Mouse (Mus musculus) ovary, adult 18-20 months (tissue): ENCODE measurements around the gene Usp6nl.

Experiments
- DNase-seq: peaks from one replicate; pipeline ENCODE4 v3.0.0; 2022; ENCODE audit warnings: low spot score, mixed read lengths

Usp6nl gene

GRCm38 (mm10) chr2:6423661-6424550, 101.4 kb downstream of the Usp6nl start:
- no peak for DNase-seq

DNA sequence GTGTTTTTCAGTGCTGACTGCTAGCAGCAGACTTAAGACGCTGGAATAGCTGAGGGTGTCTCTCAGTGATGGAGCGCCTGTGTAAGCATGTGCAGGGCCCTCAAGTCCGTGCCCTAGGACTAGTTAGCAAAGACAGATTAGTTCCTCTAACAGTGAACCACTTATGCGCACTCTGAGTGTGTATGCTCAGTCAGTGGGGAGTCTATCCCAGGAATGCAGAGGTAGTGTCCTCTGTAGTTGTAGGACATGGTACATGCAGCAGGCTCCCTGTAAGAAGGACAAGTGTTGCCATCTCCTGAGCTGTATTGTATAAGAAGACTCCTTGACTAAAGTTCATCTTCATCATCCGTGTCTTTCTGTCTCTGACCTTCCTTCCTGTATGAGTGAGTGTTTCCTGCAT, 102.4 kb downstream of the Usp6nl start:
- no peak for DNase-seq

DNA sequence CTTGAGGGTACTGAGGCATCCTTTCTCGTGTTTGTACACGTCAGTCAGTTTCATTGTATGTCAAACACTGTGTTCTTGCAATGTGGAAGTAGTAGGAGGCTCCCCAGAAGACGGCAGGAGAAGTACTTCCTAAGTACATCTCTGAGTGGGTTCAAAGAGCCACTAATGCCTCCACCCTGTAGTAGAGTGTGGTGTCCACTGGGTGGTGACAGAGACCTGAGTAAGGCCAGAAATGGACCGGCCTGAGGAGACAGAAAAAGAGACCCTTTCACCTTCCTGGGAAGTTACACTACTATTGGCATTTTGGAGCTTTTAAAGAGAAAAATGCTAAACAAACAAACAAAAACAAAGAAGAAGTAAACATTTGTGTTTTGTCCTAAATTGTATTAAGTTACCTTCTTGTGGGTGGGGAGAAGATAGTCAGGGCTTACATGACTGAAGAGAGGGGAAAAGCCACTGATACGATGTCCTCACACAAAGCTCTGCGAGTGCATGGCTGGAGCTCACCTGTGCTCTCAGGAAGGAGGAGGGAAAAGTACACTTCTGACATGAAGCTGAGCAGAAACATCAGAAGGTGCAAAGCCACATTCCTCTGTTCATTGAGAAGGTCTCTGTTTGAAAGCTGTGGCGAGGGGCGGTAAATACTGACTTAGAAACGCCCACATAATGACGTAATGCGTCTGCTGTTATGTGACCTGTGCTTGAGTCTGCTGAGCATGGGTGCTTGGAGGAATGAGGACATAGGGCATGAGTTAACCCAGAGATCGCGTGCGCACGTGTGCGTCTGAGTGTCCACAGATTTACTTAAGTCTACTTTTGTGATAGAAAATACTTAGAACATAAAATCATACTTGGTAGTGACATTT, 113.9 kb downstream of the Usp6nl start:
- DNase-seq, result no peak

- DNase-seq, result no peak
Measured at GRCm38 (mm10) chr2:6441688-6442087, 119.2 kb downstream of the Usp6nl start.

GRCm38 (mm10) chr2:6442302-6442701, 119.8 kb downstream of the Usp6nl start:
- no peak for DNase-seq

DNA sequence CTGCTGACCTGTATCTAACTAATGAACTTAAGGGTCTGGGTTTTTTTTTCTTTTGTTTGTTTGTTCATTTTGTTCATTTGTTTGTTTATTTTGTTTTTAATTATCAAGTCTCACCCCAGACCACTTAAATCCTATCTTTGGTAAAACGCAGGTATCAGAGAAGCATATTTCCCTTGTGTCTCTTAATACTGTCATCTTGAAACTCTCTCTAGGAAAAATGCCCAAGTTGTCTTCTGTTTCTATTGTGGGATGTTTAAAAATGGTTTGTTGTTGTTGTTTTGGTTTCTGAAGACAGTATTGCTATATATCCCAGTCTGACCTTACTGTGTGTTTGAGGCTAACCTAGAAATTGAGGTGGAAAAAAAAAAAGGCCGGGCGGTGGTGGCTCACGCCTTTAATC, 121.5 kb downstream of the Usp6nl start:
- no peak for DNase-seq

DNA sequence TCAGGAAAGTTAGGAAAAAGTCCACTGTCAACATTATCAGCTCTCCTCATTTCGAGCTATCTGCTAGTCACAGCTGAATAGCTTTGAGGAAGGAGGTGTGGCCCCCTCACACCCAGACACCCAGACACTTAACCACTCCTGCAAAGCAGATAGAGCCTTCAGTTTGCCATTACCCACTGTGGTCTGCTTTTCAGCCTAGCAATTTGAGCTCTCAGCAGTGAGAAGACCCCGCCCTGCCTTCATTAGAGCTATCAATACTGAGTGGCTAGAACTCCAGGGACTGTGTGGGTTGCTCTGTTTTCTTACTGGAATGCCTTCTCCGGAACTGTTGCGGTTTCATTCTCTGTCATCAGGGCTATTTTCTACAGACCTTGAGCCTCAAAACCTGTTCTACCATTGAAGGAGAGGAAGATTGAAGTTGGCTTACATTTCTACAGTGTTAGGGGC, 122.3 kb downstream of the Usp6nl start:
- DNase-seq, result no peak

DNA sequence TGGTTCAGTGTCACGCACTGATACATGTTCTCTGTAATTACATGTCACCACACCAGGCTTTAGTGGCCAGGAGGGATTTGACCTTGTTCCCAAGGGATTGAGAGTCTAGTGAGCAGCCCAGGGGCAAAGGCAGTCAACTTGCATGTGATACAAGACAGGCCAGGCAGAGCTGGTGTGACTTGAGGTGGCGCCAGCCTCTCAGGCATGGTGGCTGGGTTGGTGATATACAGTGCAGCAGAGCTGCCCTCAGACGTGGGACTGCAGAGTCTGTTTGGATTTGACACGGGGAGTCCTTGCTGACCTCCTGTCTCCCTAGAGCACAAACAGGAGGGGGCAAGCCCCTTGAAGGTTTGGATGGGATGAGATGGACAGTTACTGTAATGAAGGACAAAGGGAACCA, 123.4 kb downstream of the Usp6nl start:
- no peak for DNase-seq

GRCm38 (mm10) chr2:6448880-6449279, 126.4 kb downstream of the Usp6nl start:
- DNase-seq, result no peak

- no peak for DNase-seq
Measured at GRCm38 (mm10) chr2:6449656-6450055, 127.2 kb downstream of the Usp6nl start.

GRCm38 (mm10) chr2:6450544-6450943, 128.1 kb downstream of the Usp6nl start:
- no peak for DNase-seq

DNA sequence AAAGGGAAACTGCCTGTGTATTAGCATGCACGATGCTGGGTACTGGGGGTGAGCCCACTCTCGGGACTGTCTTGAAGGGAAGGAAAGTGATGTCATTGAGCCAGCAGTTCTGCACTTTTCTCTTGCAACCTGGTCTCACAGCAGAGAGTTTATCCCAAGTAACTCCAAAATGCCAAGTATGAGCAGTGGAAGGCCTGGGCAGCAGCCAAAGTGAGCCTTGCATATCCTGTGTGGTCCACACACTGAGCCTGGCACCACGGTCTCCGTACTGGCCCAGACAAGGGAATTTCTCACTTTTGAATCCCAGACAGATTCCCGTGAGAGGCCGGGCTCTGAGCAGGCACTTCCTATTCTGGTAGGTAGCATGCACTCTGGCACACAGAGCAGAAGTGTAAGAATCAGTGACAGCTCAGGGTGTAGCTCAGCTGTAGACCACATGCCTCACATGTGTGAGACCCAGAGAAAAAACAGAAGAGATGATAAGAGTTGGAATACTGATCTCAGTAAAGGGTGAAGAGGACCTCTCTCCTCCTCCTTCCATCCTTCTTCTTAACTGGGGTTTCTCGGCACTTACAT, 132.6 kb downstream of the Usp6nl start:
- no peak for DNase-seq

GRCm38 (mm10) chr2:6459282-6460047, 137.0 kb downstream of the Usp6nl start:
- no peak for DNase-seq

GRCm38 (mm10) chr2:6462306-6462705, 139.8 kb downstream of the Usp6nl start:
- DNase-seq, result no peak

DNA sequence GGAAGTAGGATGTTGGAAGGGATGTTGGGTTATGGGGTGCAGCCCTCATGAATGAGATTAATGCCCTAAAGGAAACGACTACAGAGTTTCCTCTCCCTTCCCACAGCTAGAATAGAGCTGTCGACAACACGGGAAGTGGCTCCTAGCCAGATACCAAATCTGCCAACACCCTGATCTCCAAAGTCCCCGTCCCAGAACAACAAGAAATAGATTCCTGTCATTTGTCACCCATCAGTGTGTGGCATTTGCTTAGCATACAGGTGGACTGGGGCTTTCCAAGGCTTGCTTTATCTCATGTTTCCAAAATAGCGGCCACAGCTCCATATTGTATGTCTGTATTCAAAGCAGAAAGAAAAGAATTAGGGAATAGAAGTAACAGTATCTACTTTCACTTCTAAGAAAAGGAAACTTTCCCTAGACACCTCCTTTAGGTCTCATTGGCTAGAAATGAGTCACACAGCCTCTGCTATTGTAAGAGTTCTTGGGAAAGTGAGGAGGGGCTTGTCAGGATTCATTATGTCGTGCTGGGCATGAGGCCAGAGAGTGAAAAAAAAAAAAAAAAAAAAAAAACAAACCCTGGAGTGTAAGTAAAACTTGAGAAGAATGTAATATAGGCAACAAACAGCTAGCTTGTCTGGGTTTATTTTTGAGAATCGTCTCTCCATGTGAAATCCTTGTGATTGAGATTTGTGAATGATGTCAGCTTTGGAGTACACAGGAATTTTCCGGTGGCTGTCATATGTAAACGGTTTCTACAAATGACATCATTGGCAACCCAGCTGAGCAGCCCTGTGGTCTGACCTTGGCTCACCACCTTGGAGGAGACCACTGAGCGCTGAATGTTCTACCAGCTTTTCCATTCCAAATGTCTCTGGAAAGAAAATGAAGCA, 141.6 kb downstream of the Usp6nl start:
- no peak for DNase-seq

DNA sequence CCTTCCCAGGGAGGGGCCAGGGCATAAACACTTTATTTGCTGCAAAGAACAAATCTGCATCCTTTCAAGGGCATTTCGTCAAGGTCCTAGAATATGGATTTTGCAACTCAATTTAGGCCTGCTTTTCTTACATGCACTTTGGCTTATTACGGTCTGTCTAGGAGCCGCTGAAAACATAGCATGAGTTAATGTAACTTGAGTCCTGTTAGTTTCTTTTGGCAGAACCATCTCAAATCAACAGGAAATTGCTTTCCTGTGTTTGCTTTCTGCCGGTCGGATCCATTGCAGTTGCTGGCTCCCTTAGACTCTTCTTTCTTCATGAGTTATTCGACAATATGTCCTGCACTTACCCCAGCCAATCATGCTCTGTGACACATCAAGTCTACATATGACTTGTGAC, 143.9 kb downstream of the Usp6nl start:
- DNase-seq, result no peak

DNA sequence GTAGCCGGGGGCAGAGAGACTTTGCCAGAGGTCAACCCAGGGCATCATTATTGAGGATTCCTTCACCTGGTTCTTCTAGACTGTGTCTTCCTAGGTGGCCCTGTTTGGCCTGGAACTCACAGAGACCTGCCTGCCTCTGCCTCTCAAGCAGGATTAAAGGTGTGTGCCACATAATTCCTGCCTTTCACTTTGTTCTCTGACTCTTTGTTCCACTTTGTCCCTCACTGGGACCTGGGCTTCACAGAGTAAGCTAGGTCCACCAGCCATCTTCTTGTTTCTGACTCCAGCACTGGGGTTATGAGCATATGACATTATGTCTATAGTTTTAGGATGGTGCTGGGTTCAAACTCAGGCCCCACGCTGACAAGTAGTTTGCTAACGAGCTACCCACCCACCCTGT, 144.9 kb downstream of the Usp6nl start:
- DNase-seq, result no peak

DNA sequence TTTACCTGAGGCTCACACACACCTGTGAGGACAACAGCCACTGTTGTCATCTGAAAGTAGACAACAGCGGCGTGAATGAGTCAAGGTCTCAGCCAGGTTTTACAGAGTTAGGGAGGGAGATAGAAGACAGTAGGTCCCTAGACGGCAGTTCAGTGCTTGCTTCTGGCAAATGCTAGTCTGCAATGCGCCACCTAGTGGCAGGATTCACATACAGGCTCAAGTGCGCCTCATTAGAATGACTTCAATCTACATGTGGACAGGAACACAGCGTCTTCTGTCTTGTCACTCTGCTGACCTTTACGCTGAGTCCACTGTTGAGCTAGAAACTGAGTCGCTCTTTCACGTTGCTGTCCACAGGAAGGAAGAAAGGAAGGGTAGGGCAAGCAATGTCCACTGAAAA, 146.7 kb downstream of the Usp6nl start:
- peak; percentile 28 for DNase-seq

DNA sequence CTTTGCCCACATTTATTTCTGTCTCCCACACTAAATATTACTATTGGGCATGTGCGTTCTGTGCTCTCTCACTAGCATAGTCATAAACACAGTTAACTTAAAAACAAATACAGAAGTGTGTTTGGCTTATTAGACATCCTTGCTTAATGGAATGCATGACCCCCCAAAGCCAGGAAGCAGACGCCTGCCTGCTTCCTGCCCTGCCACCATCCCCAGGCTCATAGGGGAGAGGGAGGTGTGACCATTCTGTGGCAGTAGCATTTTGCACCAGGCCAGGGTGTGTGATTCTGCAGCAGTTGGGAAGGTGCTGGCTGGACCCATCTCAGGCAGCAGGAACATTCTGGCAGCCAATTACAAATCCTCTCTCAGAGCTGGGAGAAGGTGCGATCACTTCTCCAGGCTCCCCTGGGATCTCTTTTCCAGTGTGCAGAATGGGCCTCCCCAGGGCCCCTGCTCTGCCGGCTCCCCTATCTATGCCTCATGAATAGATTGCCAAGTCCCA, 148.7 kb downstream of the Usp6nl start:
- DNase-seq, result no peak

DNA sequence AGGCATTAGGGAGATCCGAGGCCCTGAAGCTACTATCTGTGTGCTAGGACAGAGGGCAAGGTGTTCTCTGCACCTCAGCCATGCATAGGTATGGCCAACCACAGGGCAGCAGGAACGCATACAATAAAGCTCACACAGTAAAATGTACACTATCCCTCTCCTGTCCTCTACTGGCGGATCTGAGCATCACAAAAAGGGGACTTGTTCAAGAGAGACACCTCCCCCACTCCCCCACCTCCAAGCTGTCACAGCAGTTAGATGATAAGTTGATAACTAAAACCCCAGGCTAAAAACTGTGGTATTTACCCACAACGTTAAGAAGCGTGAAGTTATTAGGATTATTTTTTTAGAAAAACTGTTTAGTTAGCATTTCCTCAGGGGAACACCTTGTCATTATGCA, 151.4 kb downstream of the Usp6nl start:
- no peak for DNase-seq

DNA sequence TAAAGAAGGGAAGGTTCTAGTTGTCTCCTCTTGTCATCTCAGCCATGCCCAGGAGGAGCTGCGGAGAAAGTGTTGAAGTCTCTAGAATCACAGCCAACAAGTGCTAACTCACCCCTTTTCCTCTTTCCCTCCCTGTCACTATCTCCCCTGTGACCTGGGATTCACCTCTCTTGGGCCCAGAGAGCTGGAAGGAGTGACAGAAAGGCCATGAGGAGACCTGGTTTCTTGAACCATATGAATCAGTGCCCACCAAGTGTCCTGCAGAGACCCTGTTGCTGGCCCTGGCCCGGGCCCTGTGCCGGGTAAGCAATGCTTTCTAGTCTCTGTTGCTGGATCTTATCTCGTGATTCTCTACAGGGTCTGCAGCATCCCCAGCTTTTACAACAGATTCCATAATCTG, 155.4 kb downstream of the Usp6nl start:
- DNase-seq, result no peak
